In the genomic region with DNA sequence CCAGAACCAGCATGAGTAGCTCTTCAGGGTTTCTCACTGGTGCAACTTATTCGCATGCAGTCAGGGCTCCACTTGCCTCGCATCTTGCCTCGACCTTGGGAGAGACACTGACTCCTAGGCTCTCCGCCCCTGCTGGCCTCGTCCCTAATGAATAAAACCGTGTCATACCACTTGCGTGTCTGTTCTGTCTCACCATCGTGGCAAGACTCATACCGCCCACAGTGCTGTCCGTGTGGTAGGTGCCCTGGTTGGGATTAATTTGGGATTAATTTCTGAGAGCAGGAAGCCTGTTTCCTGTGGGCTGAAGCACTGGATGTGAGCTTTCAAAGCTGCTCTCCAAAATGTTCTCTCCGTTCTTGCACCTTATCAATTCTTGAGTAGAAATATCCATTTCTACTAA, we compare ENCODE assay signal across 18 mouse cellular contexts.
DNase-seq lines count a peak whose midpoint lies in the region; ATAC-seq lines count a peak whose summit lies in the region.
"Had no signal": no experiment of that assay in that cellular context is flagged by ENCODE, and none has a peak within 500 bp of the region (broad histone marks: within the 10 kb centered on the region; RNA-seq: fewer than 3 reads in every experiment).

No protein-coding gene starts in this region.

- DNase-seq in hindbrain, embryonic 14.5 days (ENCODE audit: low spot score), result no peak
- no peak for DNase-seq in hindbrain, embryonic 11.5 days (ENCODE audit: low spot score)
- DNase-seq in midbrain, embryonic 11.5 days (ENCODE audit: low spot score, missing footprints), result peak; percentile 81
- DNase-seq in retina, postnatal 1 day, result peak; percentile 27
- no peak for DNase-seq in urinary bladder, adult 18-20 months (ENCODE audit: low spot score in 2 of 2)
- no peak for DNase-seq in lung, postnatal 25 days (ENCODE audit: low spot score)
- DNase-seq: cerebellum, adult 11 months; heart, postnatal 4 days; kidney, postnatal 10 days; lung, adult 2 months; lung, postnatal 4 days; right cerebral cortex, postnatal 4 days; thymus, adult 18-20 months had no signal

- H3K4me2 ChIP-seq in hindbrain, embryonic 14.5 days (replicated peaks), result no peak overlapping the region
- no peak overlapping the region for H3K4me2 ChIP-seq in hindbrain, embryonic 11.5 days (replicated peaks; ENCODE audit: low read depth, low read length)
- H3K4me2 ChIP-seq in forebrain, embryonic 15.5 days (replicated peaks), result peak overlapping the region; percentile 31
- no peak overlapping the region for H3K4me2 ChIP-seq in midbrain, embryonic 11.5 days
- H3K4me2 ChIP-seq: heart, embryonic 13.5 days; neural tube, embryonic 13.5 days had no signal

- 78% methylated on average over 11 of the region's 11 CpGs for WGBS in hindbrain, embryonic 14.5 days
- 87% methylated on average over 11 of the region's 11 CpGs for WGBS in hindbrain, embryonic 11.5 days
- 58% methylated on average over 11 of the region's 11 CpGs for WGBS in forebrain, embryonic 15.5 days
- 75% methylated on average over 11 of the region's 11 CpGs for WGBS in midbrain, embryonic 11.5 days

- 0 out of 2 replicates have a peak overlapping the region, but pooled peaks have one; percentile 4 for H3K9ac ChIP-seq in hindbrain, embryonic 14.5 days
- no peak overlapping the region for H3K9ac ChIP-seq in hindbrain, embryonic 11.5 days (ENCODE audit: low read depth, low read length)
- 0 out of 2 replicates have a peak overlapping the region, but pooled peaks have one; percentile 36 for H3K9ac ChIP-seq in forebrain, embryonic 15.5 days (replicated peaks)
- H3K9ac ChIP-seq in midbrain, embryonic 11.5 days (ENCODE audit: low read length), result no peak overlapping the region
- H3K9ac ChIP-seq: heart, embryonic 13.5 days; neural tube, embryonic 13.5 days had no signal

- H3K27me3 ChIP-seq in hindbrain, embryonic 14.5 days (ENCODE audit: control insufficient read depth, insufficient read depth, low read length), result no peaks in the 10 kb centered on the region
- no peaks in the 10 kb centered on the region for H3K27me3 ChIP-seq in hindbrain, embryonic 11.5 days (ENCODE audit: control insufficient read depth, insufficient read depth, low read length)
- no peaks in the 10 kb centered on the region for H3K27me3 ChIP-seq in forebrain, embryonic 15.5 days
- H3K27me3 ChIP-seq in midbrain, embryonic 11.5 days (ENCODE audit: control insufficient read depth, insufficient read depth, low read length), result no peaks in the 10 kb centered on the region
- H3K27me3 ChIP-seq: heart, embryonic 13.5 days; neural tube, embryonic 13.5 days; Patski had no signal

- 0 out of 2 replicates have a peak, but pooled peaks have one; percentile 15 for ATAC-seq in hindbrain, embryonic 14.5 days (ENCODE audit: low FRiP score)
- no peak for ATAC-seq in hindbrain, embryonic 11.5 days (ENCODE audit: low FRiP score)
- ATAC-seq in forebrain, embryonic 15.5 days (replicated peaks), result 0 out of 2 replicates have a peak, but pooled peaks have one; percentile 33
- no peak; the same call in 1 of the 2 replicates for ATAC-seq in midbrain, embryonic 11.5 days (ENCODE audit: low FRiP score)
- ATAC-seq: intestine, postnatal 0 days; Patski had no signal

- H3K4me1 ChIP-seq in hindbrain, embryonic 14.5 days (replicated peaks; ENCODE audit: control insufficient read depth, insufficient read depth, low read length), result 0 out of 2 replicates have a peak, but pooled peaks cover 6% of the 10 kb centered on the region
- H3K4me1 ChIP-seq in hindbrain, embryonic 11.5 days (replicated peaks; ENCODE audit: control insufficient read depth, insufficient read depth, low read length), result no peaks in the 10 kb centered on the region
- H3K4me1 ChIP-seq in forebrain, embryonic 15.5 days, result peaks cover 9% of the 10 kb centered on the region
- H3K4me1 ChIP-seq in midbrain, embryonic 11.5 days (ENCODE audit: control insufficient read depth, insufficient read depth, low read length), result peaks cover 6% of the 10 kb centered on the region

- no peak overlapping the region for H3K4me3 ChIP-seq in hindbrain, embryonic 14.5 days (replicated peaks; ENCODE audit: low read length)
- H3K4me3 ChIP-seq in hindbrain, embryonic 11.5 days (ENCODE audit: low read depth, low read length), result no peak overlapping the region
- H3K4me3 ChIP-seq in forebrain, embryonic 15.5 days, result no peak overlapping the region
- no peak overlapping the region for H3K4me3 ChIP-seq in midbrain, embryonic 11.5 days (ENCODE audit: low read depth, low read length)
- H3K4me3 ChIP-seq: heart, embryonic 13.5 days; neural tube, embryonic 13.5 days had no signal

- no peaks in the 10 kb centered on the region for H3K36me3 ChIP-seq in hindbrain, embryonic 14.5 days (replicated peaks; ENCODE audit: control insufficient read depth, insufficient read depth)
- H3K36me3 ChIP-seq in hindbrain, embryonic 11.5 days (ENCODE audit: control insufficient read depth, insufficient read depth, low read length), result no peaks in the 10 kb centered on the region
- H3K36me3 ChIP-seq in forebrain, embryonic 15.5 days, result no peaks in the 10 kb centered on the region
- H3K36me3 ChIP-seq in midbrain, embryonic 11.5 days (ENCODE audit: control insufficient read depth, insufficient read depth, low read length), result no peaks in the 10 kb centered on the region
- H3K36me3 ChIP-seq: heart, embryonic 13.5 days; neural tube, embryonic 13.5 days had no signal

- H3K27ac ChIP-seq in hindbrain, embryonic 14.5 days, result peak overlapping the region; percentile 70
- H3K27ac ChIP-seq in hindbrain, embryonic 11.5 days (ENCODE audit: low read depth, low read length), result no peak overlapping the region
- no peak overlapping the region for H3K27ac ChIP-seq in forebrain, embryonic 15.5 days (replicated peaks)
- H3K27ac ChIP-seq in midbrain, embryonic 11.5 days (ENCODE audit: low read depth, low read length), result no peak overlapping the region
- H3K27ac ChIP-seq: heart, embryonic 13.5 days had no signal

- no peaks in the 10 kb centered on the region for H3K9me3 ChIP-seq in hindbrain, embryonic 14.5 days (ENCODE audit: control insufficient read depth, low read length)
- no peaks in the 10 kb centered on the region for H3K9me3 ChIP-seq in hindbrain, embryonic 11.5 days (ENCODE audit: control insufficient read depth, low read length)
- H3K9me3 ChIP-seq in forebrain, embryonic 15.5 days, result no peaks in the 10 kb centered on the region
- H3K9me3 ChIP-seq in midbrain, embryonic 11.5 days (ENCODE audit: control insufficient read depth, low read length), result no peaks in the 10 kb centered on the region
- H3K9me3 ChIP-seq: heart, embryonic 13.5 days; neural tube, embryonic 13.5 days had no signal

Comparison
In these comparisons a context has a peak if more than half of its experiments do, and no peak if none do; other contexts are left out.
1. ATAC-seq: peak in hindbrain, embryonic 14.5 days (single experiment) and forebrain, embryonic 15.5 days (single experiment); none in hindbrain, embryonic 11.5 days (single experiment) and midbrain, embryonic 11.5 days (single experiment).
2. H3K9ac ChIP-seq: peak in hindbrain, embryonic 14.5 days (single experiment) and forebrain, embryonic 15.5 days (single experiment); none in hindbrain, embryonic 11.5 days (single experiment) and midbrain, embryonic 11.5 days (single experiment).
3. DNase-seq: peak in midbrain, embryonic 11.5 days (single experiment) and retina, postnatal 1 day (single experiment); none in hindbrain, embryonic 14.5 days (single experiment), hindbrain, embryonic 11.5 days (single experiment), urinary bladder, adult 18-20 months (0 of 2) and lung, postnatal 25 days (single experiment).